Mouse (Mus musculus): ENCODE results near the gene Rpe65. TPM values are rescaled to one million over a fixed set of nuclear protein-coding genes. Genes with fewer than 3 reads are reported as not detected.

The Rpe65 gene
- not detected for polyA plus RNA-seq (2015; fragmentation: Illumina TruSeq; extraction: RNeasy Lipid Tissue Mini Kit (QIAGEN cat#74804); ENCODE audit: insufficient read depth, low read depth, low replicate concordance)

GRCm38 (mm10) chr3:159598875-159599274 lies at the start of gene Rpe65:
Gene Rpe65, plus strand, starts transcription at chr3:159599175.

Other genes starting within 250 kb of the Rpe65 start
- gene Depdc1a, start 103.7 kb upstream of the Rpe65 start, polyA plus RNA-seq (2015; fragmentation: Illumina TruSeq; extraction: RNeasy Lipid Tissue Mini Kit (QIAGEN cat#74804); ENCODE audit: insufficient read depth, low read depth, low replicate concordance) = not detected
- 15.1 TPM for gene Wls, start 240.5 kb downstream of the Rpe65 start, polyA plus RNA-seq (2015; fragmentation: Illumina TruSeq; extraction: RNeasy Lipid Tissue Mini Kit (QIAGEN cat#74804); ENCODE audit: insufficient read depth, low read depth, low replicate concordance)